Mouse (Mus musculus) forebrain, postnatal 0 days (tissue): ENCODE results near the gene Gdf15. TPM values are rescaled to one million over a fixed set of nuclear protein-coding genes. Genes with fewer than 3 reads are reported as not detected.
"Not testable (repeated sequence)": the region's sequence is repeated elsewhere in the genome, so short reads cannot be mapped to it uniquely, and the experiment has no call there.

Experiments used
- ATAC-seq: fragments of 200-750 bp; cut with Nextera tagmentation; 2 replicates; pipeline ENCODE4 v1.8.0; 2017; ENCODE audit warnings: mild to moderate bottlenecking, moderate library complexity
- DNase-seq: peaks from one replicate; pipeline ENCODE4 v3.0.0-alpha.2; 2015
- H3K27ac ChIP-seq: fragments of 300-500 bp; sonication (generic); 2 replicates; pipeline ENCODE4 v1.5.1; 2014; ENCODE audit warnings: low read depth, mild to moderate bottlenecking, antibody characterized with exemption, low read length, moderate library complexity, mixed read lengths
- H3K27me3 ChIP-seq: fragments of 300-500 bp; sonication (generic); 2 replicates; pipeline ENCODE4 v1.6.1; 2014; ENCODE audit warnings: mild to moderate bottlenecking, low read length, mixed read lengths; ENCODE audit not compliant: insufficient read depth
- H3K36me3 ChIP-seq: fragments of 300-500 bp; sonication (generic); 2 replicates; pipeline ENCODE4 v1.6.1; 2014; ENCODE audit warnings: mild to moderate bottlenecking, moderate library complexity; ENCODE audit not compliant: insufficient read depth
- H3K4me1 ChIP-seq: fragments of 300-500 bp; sonication (generic); 2 replicates; pipeline ENCODE4 v1.6.1; 2014; ENCODE audit warnings: antibody characterized with exemption; ENCODE audit not compliant: insufficient read depth
- H3K4me2 ChIP-seq: fragments of 300-500 bp; sonication (generic); 2 replicates; pipeline ENCODE4 v1.6.1; 2014; ENCODE audit warnings: low read depth, mild to moderate bottlenecking, moderate library complexity
- H3K4me3 ChIP-seq: fragments of 300-500 bp; sonication (generic); 2 replicates; pipeline ENCODE4 v1.5.1; 2014; ENCODE audit warnings: low read depth, low read length, mixed read lengths
- H3K9ac ChIP-seq: fragments of 300-500 bp; sonication (generic); 2 replicates; pipeline ENCODE4 v1.6.1; 2014; ENCODE audit warnings: mild to moderate bottlenecking
- H3K9me3 ChIP-seq: fragments of 300-500 bp; sonication (generic); 2 replicates; pipeline ENCODE4 v1.6.1; 2016; ENCODE audit warnings: low read length
- CTCF ChIP-seq: sonication (generic); IDR thresholded peaks from 2 replicates; pipeline ENCODE4 v1.5.1; 2016; ENCODE audit warnings: antibody characterized with exemption, control low read depth, low read depth
- WGBS: fragments of 180-500 bp; shearing (Covaris S2); extraction: QIAGEN DNeasy Blood & Tissue Kit; methylation state at CpG from one replicate; pipeline ENCODE4 v1.1.7; 2014; 5-methylcytosine and 5-hydroxymethylcytosine counted together
- polyA plus RNA-seq: library from polyadenylated mRNA; unstranded; fragments of >200 nt; fragmentation: Nextera tagmentation; extraction: Ambion mirVana; gene quantifications from 2 replicates; pipeline ENCODE4 v1.2.1, GENCODE M21; 2015
- total RNA-seq: library from RNA; depleted of rRNA; stranded (reverse); fragments of >200 nt; gene quantifications from 2 replicates; pipeline ENCODE4 v1.2.3, GENCODE M21; 2014; rRNA removed

Gdf15 gene
- total and polyA plus RNA-seq, 2 experiments from 2014 or later: 0.18 to 0.90 TPM

GRCm38 (mm10) chr8:70591569-70591968, 40.7 kb downstream of the Gdf15 start:
- Histone ChIP-seq H3K36me3 (peaks cover 25% of the 10 kb centered on the region), H3K27ac (no peak overlapping the region), H3K27me3 (no peaks in the 10 kb centered on the region), H3K9ac (no peak overlapping the region), H3K4me3 (no peak overlapping the region), H3K9me3 (no peaks in the 10 kb centered on the region), H3K4me1 (peaks cover 8% of the 10 kb centered on the region), H3K4me2 (no peak overlapping the region)
- TF ChIP-seq CTCF: no peak
- DNase-seq (no peak), ATAC-seq (no peak)
- 87% methylated on average over 12 of the region's 12 CpGs for WGBS

GRCm38 (mm10) chr8:70587955-70588354, 44.3 kb downstream of the Gdf15 start:
- DNase-seq, ATAC-seq, H3K4me2 ChIP-seq, H3K9me3 ChIP-seq, H3K27me3 ChIP-seq, H3K4me3 ChIP-seq, H3K4me1 ChIP-seq, H3K27ac ChIP-seq, H3K9ac ChIP-seq: not testable (repeated sequence)
- WGBS: 89% methylated on average over 4 of the region's 4 CpGs
- H3K36me3 ChIP-seq: peaks cover 57% of the 10 kb centered on the region

GRCm38 (mm10) chr8:70585258-70585652, 47.0 kb downstream of the Gdf15 start:
- peak; percentile 83 for ATAC-seq
- no peak overlapping the region for H3K4me3 ChIP-seq
- peak; percentile 44 for DNase-seq
- WGBS: 37% methylated on average over 7 of the region's 7 CpGs
- peak; percentile 74 for TF ChIP-seq CTCF
- no peak overlapping the region for H3K27ac ChIP-seq
- H3K9ac ChIP-seq: no peak overlapping the region; the same call in 1 of the 2 replicates
- no peaks in the 10 kb centered on the region for H3K4me1 ChIP-seq
- peaks cover 69% of the 10 kb centered on the region for H3K36me3 ChIP-seq
- H3K9me3 ChIP-seq: no peaks in the 10 kb centered on the region
- no peak overlapping the region for H3K4me2 ChIP-seq
- H3K27me3 ChIP-seq: no peaks in the 10 kb centered on the region

GRCm38 (mm10) chr8:70584606-70585257, 47.5 kb downstream of the Gdf15 start:
- DNase-seq (no peak), ATAC-seq (peak; percentile 14; the same call in 1 of the 2 replicates)
- TF ChIP-seq CTCF: no peak
- Histone ChIP-seq H3K27ac (no peak overlapping the region), H3K36me3 (peaks cover 74% of the 10 kb centered on the region), H3K4me3 (no peak overlapping the region), H3K4me1 (no peaks in the 10 kb centered on the region), H3K27me3 (no peaks in the 10 kb centered on the region), H3K9ac (no peak overlapping the region; the same call in 1 of the 2 replicates), H3K9me3 (no peaks in the 10 kb centered on the region), H3K4me2 (no peak overlapping the region)
- 92% methylated on average over 9 of the region's 9 CpGs for WGBS

GRCm38 (mm10) chr8:70583476-70584387, 48.5 kb downstream of the Gdf15 start:
- Histone ChIP-seq H3K9ac (no peak overlapping the region), H3K27me3 (no peaks in the 10 kb centered on the region)
- 82% methylated on average over 18 of the region's 18 CpGs for WGBS

More at GRCm38 (mm10) chr8:70583476-70584387, 48.5 kb downstream of the Gdf15 start:
- no peak for DNase-seq
- no peak for TF ChIP-seq CTCF
- ATAC-seq: peak; percentile 21
- Histone ChIP-seq H3K4me3 (no peak overlapping the region), H3K4me1 (no peaks in the 10 kb centered on the region), H3K9me3 (no peaks in the 10 kb centered on the region), H3K27ac (no peak overlapping the region), H3K4me2 (no peak overlapping the region), H3K36me3 (peaks cover 76% of the 10 kb centered on the region)

Other genes with a start within 250 kb of the Gdf15 start
- 41.2 and 51.7 TPM in 2 replicates for gene Crtc1, start 192.9 kb downstream of the Gdf15 start, total RNA-seq
- gene Crtc1, start 192.9 kb downstream of the Gdf15 start, polyA plus RNA-seq: 43.8 and 52.9 TPM in 2 replicates
- gene Klhl26, start 155.5 kb downstream of the Gdf15 start, total RNA-seq: 29.9 and 34.8 TPM in 2 replicates
- gene Klhl26, start 155.5 kb downstream of the Gdf15 start, polyA plus RNA-seq: 30.8 and 35.3 TPM in 2 replicates
- 96.0 and 115 TPM in 2 replicates for gene Tmem59l, start 145.1 kb downstream of the Gdf15 start, total RNA-seq
- 147 and 150 TPM in 2 replicates for gene Tmem59l, start 145.1 kb downstream of the Gdf15 start, polyA plus RNA-seq
- gene Crlf1, start 139.3 kb downstream of the Gdf15 start, total RNA-seq: 6.5 and 20.9 TPM in 2 replicates
- gene Crlf1, start 139.3 kb downstream of the Gdf15 start, polyA plus RNA-seq: 24.6 and 34.5 TPM in 2 replicates
- 130 and 148 TPM in 2 replicates for gene Rex1bd, start 125.7 kb downstream of the Gdf15 start, total RNA-seq
- 200 and 247 TPM in 2 replicates for gene Rex1bd, start 125.7 kb downstream of the Gdf15 start, polyA plus RNA-seq
- 459 and 595 TPM in 2 replicates for gene Uba52, start 121.7 kb downstream of the Gdf15 start, total RNA-seq
- 808 and 1,035 TPM in 2 replicates for gene Uba52, start 121.7 kb downstream of the Gdf15 start, polyA plus RNA-seq
- gene Fkbp8, start 104.7 kb downstream of the Gdf15 start, total RNA-seq: 559 and 592 TPM in 2 replicates
- gene Fkbp8, start 104.7 kb downstream of the Gdf15 start, polyA plus RNA-seq: 385 and 426 TPM in 2 replicates
- gene Kxd1, start 104.5 kb downstream of the Gdf15 start, total RNA-seq: 39.1 and 43.5 TPM in 2 replicates
- gene Kxd1, start 104.5 kb downstream of the Gdf15 start, polyA plus RNA-seq: 51.6 and 51.9 TPM in 2 replicates
- 16.2 and 18.4 TPM in 2 replicates for gene Ell, start 93.0 kb downstream of the Gdf15 start, total RNA-seq
- 9.7 and 11.0 TPM in 2 replicates for gene Ell, start 93.0 kb downstream of the Gdf15 start, polyA plus RNA-seq
- 127 and 136 TPM in 2 replicates for gene Isyna1, start 38.1 kb downstream of the Gdf15 start, total RNA-seq
- 93.3 and 106 TPM in 2 replicates for gene Isyna1, start 38.1 kb downstream of the Gdf15 start, polyA plus RNA-seq
- gene Ssbp4, start 23.6 kb downstream of the Gdf15 start, total RNA-seq: 197 and 249 TPM in 2 replicates
- gene Ssbp4, start 23.6 kb downstream of the Gdf15 start, polyA plus RNA-seq: 204 and 221 TPM in 2 replicates
- gene Lrrc25, start 16.3 kb downstream of the Gdf15 start, total RNA-seq: 1.4 and 2.8 TPM in 2 replicates
- gene Lrrc25, start 16.3 kb downstream of the Gdf15 start, polyA plus RNA-seq: 1.2 TPM in 2 replicates
- 22.1 and 23.8 TPM in 2 replicates for gene Pgpep1, start 27.9 kb upstream of the Gdf15 start, total RNA-seq
- 22.1 and 26.1 TPM in 2 replicates for gene Pgpep1, start 27.9 kb upstream of the Gdf15 start, polyA plus RNA-seq
- gene Lsm4, start 40.8 kb upstream of the Gdf15 start, total RNA-seq: 93.7 and 140 TPM in 2 replicates
- 177 and 231 TPM in 2 replicates for gene Lsm4, start 40.8 kb upstream of the Gdf15 start, polyA plus RNA-seq
- gene Jund, start 66.5 kb upstream of the Gdf15 start, total RNA-seq: 333 and 392 TPM in 2 replicates
- gene Jund, start 66.5 kb upstream of the Gdf15 start, polyA plus RNA-seq: 108 and 114 TPM in 2 replicates
- 0.33 TPM in 1 of 2 replicates, not detected in the other for gene Iqcn, start 71.0 kb upstream of the Gdf15 start, total RNA-seq
- gene Iqcn, start 71.0 kb upstream of the Gdf15 start, polyA plus RNA-seq: 0.03 and 0.08 TPM in 2 replicates
- gene Gm3336, start 86.1 kb upstream of the Gdf15 start, total RNA-seq: not detected in 2 replicates
- gene Gm3336, start 86.1 kb upstream of the Gdf15 start, polyA plus RNA-seq: not detected in 2 replicates
- gene Pde4c, start 91.3 kb upstream of the Gdf15 start, total RNA-seq: 0.48 and 0.62 TPM in 2 replicates
- 0.10 and 0.23 TPM in 2 replicates for gene Pde4c, start 91.3 kb upstream of the Gdf15 start, polyA plus RNA-seq
- gene Rab3a, start 122.2 kb upstream of the Gdf15 start, total RNA-seq: 450 and 499 TPM in 2 replicates
- gene Rab3a, start 122.2 kb upstream of the Gdf15 start, polyA plus RNA-seq: 632 and 673 TPM in 2 replicates
- 33.7 and 39.9 TPM in 2 replicates for gene Mpv17l2, start 128.5 kb upstream of the Gdf15 start, total RNA-seq
- 60.4 and 61.9 TPM in 2 replicates for gene Mpv17l2, start 128.5 kb upstream of the Gdf15 start, polyA plus RNA-seq
- 160 and 170 TPM in 2 replicates for gene Pik3r2, start 144.3 kb upstream of the Gdf15 start, total RNA-seq
- gene Pik3r2, start 144.3 kb upstream of the Gdf15 start, polyA plus RNA-seq: 147 and 153 TPM in 2 replicates
- 26.2 and 60.0 TPM in 2 replicates for gene Mast3, start 172.6 kb upstream of the Gdf15 start, total RNA-seq
- gene Mast3, start 172.6 kb upstream of the Gdf15 start, polyA plus RNA-seq: 20.3 and 25.2 TPM in 2 replicates
- gene Il12rb1, start 176.0 kb upstream of the Gdf15 start, total RNA-seq: 0.05 TPM in 1 of 2 replicates, not detected in the other
- gene Il12rb1, start 176.0 kb upstream of the Gdf15 start, polyA plus RNA-seq: not detected in 2 replicates
- gene Arrdc2, start 207.3 kb upstream of the Gdf15 start, total RNA-seq: 15.4 and 25.9 TPM in 2 replicates
- gene Arrdc2, start 207.3 kb upstream of the Gdf15 start, polyA plus RNA-seq: 5.6 and 7.1 TPM in 2 replicates
- gene Kcnn1, start 230.8 kb upstream of the Gdf15 start, total RNA-seq: 20.5 and 31.5 TPM in 2 replicates
- 9.4 and 9.8 TPM in 2 replicates for gene Kcnn1, start 230.8 kb upstream of the Gdf15 start, polyA plus RNA-seq
- 34.7 and 59.9 TPM in 2 replicates for gene Ccdc124, start 241.5 kb upstream of the Gdf15 start, total RNA-seq
- gene Ccdc124, start 241.5 kb upstream of the Gdf15 start, polyA plus RNA-seq: 161 and 175 TPM in 2 replicates